Mouse (Mus musculus): ENCODE measurements around the gene Astn1. TPM values are rescaled to one million over a fixed set of nuclear protein-coding genes. Genes with fewer than 3 reads are reported as not detected.
A peak's percentile ranks its signal among the peaks of the same experiment; 100 is the strongest.

Astn1 gene
- total RNA-seq, 2 experiments from 2014 or later, result 176 to 181 TPM

DNA sequence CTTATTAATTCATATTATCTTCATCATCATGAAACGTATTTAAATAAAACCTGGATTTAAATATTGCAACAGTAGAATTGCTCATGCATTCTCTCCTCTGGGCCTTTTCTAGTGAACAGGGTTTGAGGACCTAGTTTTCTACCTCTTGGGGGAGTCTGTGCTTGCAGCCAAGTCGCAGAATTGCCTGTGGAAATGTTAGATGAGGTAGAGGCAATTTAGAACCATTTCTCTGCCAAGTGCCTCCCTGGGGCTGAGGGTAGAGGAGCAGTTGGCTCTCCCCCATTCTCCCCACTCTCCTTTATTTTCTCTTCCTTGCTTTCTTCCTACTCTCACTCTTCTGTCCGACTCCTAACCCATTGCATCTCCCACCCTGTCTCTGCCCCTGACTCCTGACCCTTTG lies 49.1 kb downstream of the Astn1 start:
- no peak for DNase-seq (ENCODE audit: low spot score in 2 of 2)

DNA sequence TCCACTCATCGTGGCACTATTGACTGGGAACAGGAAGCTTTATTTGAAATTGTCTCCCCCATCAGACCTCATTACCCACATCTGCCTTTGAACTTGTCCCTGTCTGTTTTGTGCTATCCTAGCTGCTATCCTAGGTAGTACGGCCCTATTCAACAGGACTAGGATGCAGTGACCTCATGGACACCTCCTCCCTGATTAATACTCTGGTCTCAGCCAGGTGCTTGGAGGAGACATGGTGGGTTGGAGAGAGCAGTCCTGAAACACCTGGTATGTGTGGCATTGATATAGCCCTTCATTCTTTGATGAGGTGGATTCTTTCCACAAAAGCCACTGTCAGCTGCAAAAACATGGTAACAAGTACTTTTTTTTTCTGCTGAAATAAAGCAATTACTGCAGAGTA lies 52.1 kb downstream of the Astn1 start:
- DNase-seq (ENCODE audit: low spot score in 2 of 2), result no peak

DNA sequence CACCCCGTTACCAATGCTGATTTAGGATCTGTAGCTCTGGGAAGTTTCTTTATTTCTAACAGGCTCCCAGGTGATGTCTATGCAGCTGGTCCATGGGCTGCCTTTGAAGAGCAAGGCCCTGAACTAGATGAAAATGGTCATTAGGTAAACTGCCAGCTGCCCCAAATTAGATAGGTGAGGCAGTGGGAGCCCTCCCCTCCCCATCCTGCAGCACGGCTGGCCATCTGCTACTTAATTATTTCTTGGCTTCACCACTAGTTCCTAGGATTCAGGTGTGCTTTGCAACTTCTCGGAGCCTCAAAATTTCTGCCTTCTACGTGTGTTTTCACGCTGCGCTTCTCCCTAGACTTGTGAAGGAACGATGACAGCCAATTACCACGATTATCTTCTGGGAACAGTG lies 59.4 kb downstream of the Astn1 start:
- no peak for DNase-seq (ENCODE audit: low spot score in 2 of 2)

DNA sequence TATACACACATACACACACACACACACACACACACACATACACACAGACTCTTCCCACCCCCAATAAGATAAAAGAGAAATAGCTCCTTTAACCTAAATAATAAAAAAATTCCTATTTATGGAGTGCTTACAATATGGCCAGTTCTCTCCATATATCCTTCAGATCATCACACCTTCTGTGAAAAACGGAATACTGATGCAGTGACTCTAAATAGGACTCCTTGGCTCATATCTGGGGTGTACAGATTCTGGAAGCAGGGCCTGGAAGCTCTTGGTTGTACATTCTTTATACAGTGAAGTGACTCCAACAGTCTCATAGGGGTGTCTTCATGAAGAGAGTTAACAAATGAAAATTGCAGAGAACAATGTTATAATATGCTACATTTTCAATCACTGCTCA lies 60.7 kb downstream of the Astn1 start:
- no peak for DNase-seq (ENCODE audit: low spot score in 2 of 2)

DNA sequence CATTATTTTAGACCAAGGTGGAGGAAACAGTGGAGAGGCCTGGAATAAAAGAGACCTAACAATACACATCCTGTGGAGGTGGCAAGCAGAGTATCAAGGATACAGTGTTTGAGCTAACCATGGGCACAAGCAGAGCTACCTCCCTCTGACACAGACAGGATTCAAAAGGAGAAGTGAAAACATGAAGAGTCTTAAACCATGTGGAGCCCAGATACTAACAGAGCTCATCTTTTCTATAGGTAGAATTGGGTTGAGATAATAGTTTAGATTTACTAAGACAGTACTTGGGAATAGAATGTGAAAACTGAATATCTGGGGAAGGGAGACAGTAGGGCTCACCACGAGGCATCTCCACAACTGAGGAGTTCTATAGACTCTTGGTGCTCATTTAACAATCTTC lies 84.0 kb downstream of the Astn1 start:
- DNase-seq (ENCODE audit: low spot score in 2 of 2), result no peak

DNA sequence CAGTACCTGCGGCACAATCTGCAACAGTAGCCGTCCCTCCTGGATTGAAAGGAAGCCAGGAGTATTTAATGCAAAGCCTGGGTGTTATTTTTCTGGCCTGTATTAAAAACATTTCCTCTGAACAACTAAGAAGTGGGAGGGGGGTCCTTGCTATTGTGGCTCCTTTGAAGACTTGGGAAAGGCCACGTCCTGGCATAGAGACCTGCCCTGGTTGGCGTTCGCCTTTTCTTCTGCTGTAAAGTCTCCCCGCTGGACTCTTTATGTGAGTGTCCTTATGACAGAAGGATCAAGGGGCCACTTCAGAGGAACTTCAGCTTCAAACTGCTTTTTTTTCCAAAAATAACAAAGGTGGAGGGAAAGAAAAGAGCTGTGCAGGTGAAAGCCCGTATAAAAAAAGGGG lies 85.9 kb downstream of the Astn1 start:
- DNase-seq (ENCODE audit: low spot score in 2 of 2), result no peak

DNA sequence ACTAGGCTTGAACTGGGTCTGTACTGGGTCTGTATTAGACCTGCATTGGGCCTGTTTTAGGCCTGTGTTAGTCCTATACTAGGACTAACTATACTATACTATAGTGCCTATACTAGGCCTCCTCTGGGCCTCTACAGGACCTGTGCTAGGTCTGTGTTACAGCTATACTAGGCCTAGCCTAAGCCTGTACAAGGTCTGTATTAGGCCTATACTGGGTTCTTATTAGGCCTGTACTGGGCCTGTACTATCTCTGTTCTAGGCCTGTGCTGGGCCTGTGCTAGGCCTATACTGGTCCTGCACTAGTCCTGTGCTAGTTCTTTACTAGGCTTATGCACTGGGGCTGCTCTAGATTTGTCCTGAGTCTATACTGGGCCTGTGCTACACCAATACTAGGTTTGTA lies 90.6 kb downstream of the Astn1 start:
- DNase-seq (ENCODE audit: low spot score in 2 of 2), result no peak

DNA sequence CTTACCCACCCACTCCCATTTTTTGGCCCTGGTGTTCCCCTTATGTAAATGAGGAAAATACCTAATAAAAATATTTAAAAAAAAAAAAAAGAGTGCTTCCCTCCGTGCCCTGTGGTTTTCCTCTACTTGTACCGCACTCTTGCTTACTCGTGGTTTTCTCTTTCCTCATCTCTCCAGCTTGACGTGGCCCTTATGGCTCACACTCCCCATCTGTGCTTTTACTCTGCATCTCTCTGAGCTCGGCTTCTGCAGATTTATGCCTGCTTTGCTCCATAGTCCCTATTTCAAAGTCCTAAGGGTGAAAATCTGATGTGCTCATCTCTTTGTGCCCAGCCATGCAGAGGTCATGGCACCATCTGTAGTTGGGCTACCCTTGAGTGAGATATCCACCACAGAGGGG lies 91.5 kb downstream of the Astn1 start:
- no peak for DNase-seq (ENCODE audit: low spot score in 2 of 2)

DNA sequence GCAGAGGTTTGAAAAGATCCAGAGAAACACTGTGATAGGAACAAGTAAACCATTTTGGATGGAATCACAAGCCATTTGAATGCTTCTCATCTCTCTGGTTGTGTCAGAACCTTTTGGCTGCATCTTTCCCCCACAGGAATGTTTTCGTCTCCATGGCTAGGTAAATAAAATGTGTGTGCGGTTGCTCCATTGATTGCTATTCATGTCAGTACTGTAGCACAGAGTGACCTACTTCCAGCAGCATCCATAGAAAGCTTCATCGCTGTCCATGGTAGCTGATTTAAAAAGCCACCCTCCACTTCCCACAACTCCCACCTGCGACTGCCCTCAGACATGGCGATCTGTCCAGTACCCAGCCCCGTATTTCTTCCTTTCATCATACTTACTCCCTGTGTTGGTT lies 101.9 kb downstream of the Astn1 start:
- peak in 1 of 2 experiments; percentile 19 for DNase-seq (ENCODE audit: low spot score in 2 of 2)

DNA sequence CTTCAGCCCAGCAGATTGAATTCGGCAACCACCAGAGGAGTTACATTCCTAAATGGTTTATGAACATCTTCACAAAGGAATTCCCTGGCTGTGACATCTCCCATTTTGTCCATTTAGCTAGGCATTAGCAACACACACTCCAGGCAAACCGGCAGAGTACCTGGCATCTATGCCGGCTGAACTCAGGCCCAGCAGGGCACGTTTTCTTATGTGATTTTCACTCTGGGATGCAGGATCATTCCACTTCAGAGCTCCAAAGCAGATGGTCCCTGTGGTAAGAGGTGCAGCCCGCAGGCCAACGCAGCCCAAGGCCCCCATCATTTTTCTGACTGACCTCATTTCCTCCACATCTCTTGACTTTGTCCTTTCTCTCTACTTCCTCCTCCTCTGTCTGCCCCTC lies 103.2 kb downstream of the Astn1 start:
- DNase-seq (ENCODE audit: low spot score in 2 of 2), result no peak

DNA sequence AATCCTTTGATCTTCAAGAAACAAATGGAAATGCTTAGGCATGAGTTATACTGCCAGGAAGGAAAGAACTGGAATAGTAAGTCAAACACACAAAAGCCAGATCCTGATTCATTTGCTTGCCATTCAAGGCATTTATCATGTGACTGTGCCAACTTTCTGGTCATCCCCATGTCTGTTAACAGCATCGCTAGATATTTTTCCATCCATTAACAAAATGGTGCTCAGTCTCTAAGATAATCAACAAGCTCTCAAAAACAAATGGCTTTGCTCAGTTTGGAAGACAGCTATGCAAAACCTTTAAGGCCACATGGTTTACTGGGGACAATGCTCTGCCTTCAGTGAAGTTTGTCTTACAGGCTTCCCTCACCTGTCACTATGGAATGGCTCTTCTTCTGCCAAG lies 115.8 kb downstream of the Astn1 start:
- no peak for DNase-seq (ENCODE audit: low spot score in 2 of 2)

DNA sequence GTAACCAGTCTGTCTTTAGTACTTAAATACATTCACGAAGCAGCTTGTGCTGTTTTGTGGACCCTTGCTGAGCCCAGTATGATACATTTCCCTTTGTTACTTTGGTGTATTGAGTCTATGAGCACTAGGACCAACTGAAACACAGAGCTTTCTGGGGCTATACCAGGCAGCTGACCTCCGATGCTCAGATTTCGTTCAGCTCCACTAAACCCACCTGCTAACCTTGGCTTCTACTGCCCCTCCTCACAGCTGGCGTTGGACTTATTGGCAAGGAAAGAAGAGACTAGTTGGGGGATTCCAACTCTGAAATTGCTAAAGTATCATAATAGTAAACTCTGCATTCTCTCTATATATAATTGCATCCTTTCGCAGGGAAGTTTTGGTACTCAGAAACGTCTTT lies 118.2 kb downstream of the Astn1 start:
- no peak for DNase-seq (ENCODE audit: low spot score in 2 of 2)

DNA sequence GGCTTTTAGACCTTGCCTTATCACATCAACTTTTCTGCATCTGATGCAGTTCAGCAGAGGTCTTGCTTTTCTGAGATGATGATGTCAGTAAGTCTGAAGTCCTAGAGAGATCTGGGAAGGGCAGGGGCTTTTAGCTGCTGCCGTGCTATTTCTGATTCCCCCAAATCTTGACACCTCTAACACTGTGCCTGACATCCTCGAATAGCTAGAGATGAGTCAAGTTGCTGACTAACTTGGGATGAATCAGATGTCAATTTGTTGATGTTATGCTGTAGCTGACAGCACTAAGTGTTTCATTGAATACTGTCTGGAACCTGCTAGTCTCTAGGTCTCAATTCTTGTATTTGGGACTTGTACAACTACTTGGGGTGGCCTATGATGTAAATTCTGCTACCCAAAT lies 121.7 kb downstream of the Astn1 start:
- no peak for DNase-seq (ENCODE audit: low spot score in 2 of 2)

DNA sequence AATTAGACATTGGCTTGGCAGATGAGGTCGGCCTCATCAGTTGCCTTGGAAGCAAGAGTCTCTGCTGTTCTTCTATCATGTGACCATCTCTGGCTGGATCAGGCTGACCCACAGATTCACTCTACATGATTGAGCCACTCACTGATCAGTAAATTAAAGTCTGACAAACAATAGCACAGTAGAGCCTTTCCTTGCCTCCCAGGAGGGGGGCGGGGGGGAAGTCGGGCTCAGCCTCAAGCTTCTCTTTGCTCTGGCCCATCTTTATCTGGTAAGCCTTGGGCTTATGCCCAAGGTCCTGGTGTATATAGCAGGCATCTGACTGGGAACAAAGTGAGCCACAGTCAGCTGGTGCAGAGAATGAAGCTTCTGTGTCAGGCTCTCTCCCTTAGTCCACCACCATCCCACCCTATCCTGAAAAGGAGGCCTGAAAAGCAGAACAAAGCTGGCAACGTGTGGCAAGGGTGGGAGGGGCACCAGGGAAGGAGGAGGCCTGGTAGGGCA lies 127.5 kb downstream of the Astn1 start:
- DNase-seq (ENCODE audit: low spot score in 2 of 2), result peak; percentile 25 to 41

DNA sequence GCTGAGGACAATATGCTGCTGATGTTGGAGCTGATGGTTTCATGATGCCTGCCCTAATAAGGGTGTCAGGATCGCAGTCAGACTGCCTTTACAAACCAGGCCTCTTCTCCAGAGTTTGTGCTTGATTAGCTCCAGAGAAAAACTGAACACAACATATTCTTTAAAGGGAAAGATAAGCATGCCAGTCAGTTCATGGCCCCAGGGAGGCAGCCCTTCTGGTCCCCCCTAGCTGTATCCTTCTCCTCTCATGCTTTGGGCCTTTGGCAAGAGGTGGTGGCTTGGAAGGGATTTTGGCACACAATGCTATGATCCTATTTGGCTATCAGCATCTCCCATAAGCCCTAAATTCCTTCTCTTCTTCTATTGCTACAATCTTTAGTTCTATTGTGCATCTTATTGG lies 128.1 kb downstream of the Astn1 start:
- no peak for DNase-seq (ENCODE audit: low spot score in 2 of 2)

DNA sequence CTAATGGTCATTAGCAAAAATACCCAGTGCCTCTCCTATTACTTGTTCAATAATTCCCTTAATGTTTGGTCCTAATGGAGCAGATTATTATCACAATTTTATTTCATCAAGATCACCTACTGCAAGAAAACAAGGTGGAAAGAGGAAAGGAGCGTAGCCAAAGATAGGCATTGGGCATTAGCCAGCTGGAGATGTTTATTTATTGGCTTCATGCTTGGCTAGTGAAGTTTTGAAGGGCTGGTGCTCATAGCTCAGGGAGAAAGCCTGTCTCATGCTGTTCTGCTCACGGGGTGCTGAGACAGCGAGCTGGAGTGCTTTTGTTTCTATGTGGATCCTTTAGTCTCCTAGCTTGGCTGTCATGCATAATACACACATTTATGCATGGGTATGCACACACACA lies 131.2 kb downstream of the Astn1 start:
- DNase-seq (ENCODE audit: low spot score in 2 of 2), result no peak

DNA sequence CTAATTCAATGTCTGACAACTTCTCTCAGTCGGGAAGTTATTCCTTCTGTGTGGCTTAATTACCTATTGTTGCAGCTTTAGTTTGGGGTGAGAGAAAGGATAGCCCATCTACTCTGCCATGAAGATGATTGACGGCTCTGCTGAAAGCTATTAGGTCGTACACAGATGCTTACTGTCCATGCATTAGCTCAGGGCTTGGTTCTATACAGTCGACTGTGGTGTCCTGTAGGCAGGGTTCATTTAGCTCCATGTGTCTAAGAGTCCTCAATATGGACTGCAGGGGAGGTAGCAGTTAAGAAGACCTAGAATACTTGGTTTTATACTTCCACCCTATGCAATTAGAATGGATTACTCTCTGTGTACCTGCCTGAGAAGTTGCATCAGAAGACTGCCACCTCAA lies 138.1 kb downstream of the Astn1 start:
- DNase-seq (ENCODE audit: low spot score in 2 of 2), result no peak

DNA sequence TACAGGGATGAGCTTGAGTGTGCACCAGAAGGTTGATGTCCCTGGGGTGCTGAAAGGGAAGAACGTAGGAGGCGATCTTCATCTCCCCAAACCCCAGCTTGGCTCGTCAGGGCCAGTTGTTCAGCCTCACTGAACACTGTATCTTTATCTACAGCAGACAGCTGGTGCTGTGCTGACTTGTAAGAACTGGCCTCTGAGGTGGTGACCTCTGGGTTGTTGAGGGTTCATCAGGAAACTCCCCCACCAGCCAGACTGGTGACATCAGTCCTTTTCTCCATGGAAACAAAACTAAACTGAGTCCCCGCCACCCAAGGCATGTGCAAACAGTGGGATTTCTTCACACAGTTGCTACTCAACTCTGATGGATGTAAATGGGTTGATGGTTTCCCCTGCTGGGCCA lies 138.9 kb downstream of the Astn1 start:
- DNase-seq (ENCODE audit: low spot score in 2 of 2), result no peak

DNA sequence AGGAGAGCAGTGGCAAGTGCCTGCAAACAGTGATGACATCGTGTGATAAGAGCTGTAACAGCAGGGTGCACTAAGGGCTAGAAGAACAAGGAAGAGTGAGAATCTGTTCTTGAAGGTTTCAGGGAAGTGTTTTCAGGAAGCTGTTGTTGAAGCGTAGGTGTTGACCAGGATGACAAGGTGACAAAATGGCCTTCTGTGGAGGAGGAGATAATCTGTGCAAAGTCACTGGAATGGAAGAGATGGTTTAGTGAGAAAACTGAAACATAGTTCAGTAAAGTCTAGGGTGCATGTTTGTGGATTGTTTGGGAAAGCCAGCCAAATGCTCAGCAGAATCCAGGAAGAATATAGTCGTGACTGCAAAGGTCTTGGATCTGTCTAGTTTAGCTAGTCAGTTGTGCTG lies 145.5 kb downstream of the Astn1 start:
- DNase-seq (ENCODE audit: low spot score in 2 of 2), result no peak

DNA sequence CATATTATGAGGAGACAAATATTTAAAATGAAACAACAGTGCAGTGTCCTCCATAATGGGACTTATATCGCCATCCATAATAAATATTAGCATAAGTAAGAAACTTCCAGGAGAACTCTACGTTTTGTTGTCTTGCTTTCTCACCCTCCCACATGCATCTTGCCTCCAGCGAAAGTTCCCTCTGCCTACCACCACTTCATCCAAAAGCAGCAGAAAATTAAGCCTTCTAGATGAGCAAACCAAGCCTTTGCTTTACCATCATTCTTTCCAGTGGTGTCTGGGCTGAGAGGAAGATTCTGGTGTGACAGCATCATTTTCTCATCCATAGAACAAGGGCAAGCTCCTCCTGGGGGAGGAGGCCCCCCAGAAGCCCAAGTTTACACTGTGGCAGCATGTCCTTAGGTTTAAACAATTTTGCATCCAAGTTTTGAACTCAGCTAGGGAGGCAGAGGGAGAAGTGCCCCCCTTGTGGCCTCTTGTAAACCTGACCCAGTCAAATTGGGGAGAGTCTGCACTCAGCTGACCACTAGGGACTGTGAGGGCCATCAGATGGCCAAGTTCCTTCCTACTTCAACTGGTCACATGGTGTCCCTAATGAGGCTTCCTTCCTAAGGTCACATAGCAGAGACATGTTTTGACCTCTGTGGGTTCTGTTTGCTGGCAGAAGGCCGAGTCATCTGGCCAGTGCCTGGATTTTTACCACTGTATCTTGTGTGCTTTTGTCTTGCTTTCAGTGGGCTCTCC lies 147.2 kb downstream of the Astn1 start:
- no peak for DNase-seq (ENCODE audit: low spot score in 2 of 2)

DNA sequence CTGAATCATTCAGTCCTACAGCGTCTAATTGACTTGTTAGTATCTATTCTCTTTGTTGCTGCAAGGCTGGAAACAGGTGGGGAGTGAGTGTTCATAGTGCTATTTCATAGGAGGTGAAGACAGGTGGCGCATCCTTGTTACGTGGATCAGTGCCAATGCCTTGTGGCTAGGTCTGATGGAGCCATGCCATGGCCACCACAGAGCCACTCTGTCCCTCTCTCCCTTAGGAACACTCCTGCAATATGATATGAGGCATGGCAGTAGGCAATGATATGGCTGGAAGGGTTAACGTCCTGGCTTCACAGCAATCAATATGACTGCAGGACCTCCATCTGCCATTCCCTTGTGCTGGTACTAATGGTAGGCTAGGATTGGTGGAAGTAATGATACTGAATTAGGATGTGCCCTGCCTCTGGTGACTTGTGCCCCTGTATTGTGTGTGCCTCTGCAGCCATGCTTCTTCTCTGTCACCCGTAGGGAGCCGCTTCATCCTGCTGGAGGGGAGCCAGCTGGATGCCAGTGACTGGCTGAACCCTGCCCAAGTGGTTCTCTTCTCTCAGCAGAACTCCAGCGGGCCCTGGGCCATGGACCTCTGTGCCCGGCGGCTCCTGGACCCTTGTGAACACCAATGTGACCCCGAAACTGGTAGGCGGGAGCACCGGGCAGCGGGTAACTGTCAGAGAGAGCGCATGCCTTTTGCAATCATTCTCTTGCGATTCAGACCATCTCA lies 148.6 kb downstream of the Astn1 start:
- DNase-seq (ENCODE audit: low spot score in 2 of 2), result peak; percentile 53 to 60

DNA sequence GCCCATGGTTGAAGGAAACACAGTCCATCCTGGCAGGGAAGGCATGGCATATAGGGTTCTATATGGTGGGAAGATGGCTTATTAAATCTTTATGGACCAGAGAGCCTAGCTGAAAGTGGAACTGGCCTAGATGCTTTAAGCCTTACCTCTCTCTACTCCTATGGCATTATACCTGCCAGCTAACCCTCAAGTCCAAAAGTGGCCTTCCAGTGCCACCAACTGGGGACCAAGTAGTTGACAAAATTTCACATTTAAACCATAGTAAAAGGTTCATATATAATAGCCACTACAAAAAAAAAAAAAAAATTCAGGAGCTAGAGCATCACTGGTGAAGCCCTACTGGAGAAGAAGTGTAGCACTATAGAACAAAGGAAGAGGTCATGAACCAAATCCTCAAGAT lies 150.0 kb downstream of the Astn1 start:
- DNase-seq (ENCODE audit: low spot score in 2 of 2), result no peak

DNA sequence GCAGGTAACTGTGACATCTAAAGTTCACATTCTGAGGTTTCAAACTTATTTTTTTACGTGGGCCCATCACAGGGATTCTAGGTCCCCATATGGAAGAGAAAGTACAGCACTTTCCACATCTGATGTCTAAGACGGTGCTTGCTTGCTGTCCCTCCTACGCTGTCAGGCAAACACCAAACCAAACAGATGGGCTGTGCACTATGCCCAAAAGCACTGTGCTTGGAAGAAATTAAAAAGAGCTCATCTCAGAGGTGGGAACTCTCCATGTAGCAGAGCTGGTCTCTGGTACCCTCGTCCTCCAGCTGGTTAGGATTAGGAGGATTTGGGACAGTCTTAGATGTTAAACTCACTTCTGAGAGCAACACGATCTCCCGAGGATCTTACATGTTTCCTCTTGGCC lies 150.6 kb downstream of the Astn1 start:
- no peak for DNase-seq (ENCODE audit: low spot score in 2 of 2)
